ENCODE assay signal across 42 mouse cellular contexts in genomic region chr3:94689195-94689594, GRCm38 (mm10). TPM values are rescaled to one million over a fixed set of nuclear protein-coding genes. Genes with fewer than 3 reads are reported as not detected.
"Had no signal": no experiment of that assay in that cellular context is flagged by ENCODE, and none has a peak within 500 bp of the region (broad histone marks: within the 10 kb centered on the region; RNA-seq: fewer than 3 reads in every experiment).

No protein-coding gene starts in this region.

RNA-seq across cellular contexts. Expression of gene Selenbp2, which starts 4.2 kb away (rescaled TPM):
- total RNA-seq: hematopoietic stem cell, adult 5-6 weeks; layer of hippocampus, postnatal 10 days had no signal
- polyA plus RNA-seq: hindbrain, embryonic 11.5 days; hindbrain, embryonic 12.5 days; hindbrain, embryonic 14.5 days; inflammation-experienced regulatory T-cells, adult 6 months had no signal

RNA-seq across cellular contexts. Expression of gene Gm10972, which starts 46.3 kb away (rescaled TPM):
- total RNA-seq: heart, postnatal 10 days; heart, postnatal 14 days; heart, postnatal 25 days; heart, postnatal 36 days; heart, postnatal 4 days; hematopoietic stem cell, adult 5-6 weeks; hindbrain, postnatal 0 days; layer of hippocampus, adult 18-20 months; layer of hippocampus, adult 2 months; layer of hippocampus, adult 8-10 months; layer of hippocampus, postnatal 10 days; layer of hippocampus, postnatal 14 days; layer of hippocampus, postnatal 25 days; layer of hippocampus, postnatal 36 days; left cerebral cortex, adult 18-20 months; left cerebral cortex, adult 2 months had no signal
- polyA plus RNA-seq: heart, embryonic 10.5 days; heart, embryonic 11.5 days; heart, embryonic 12.5 days; heart, embryonic 13.5 days; heart, embryonic 14.5 days; heart, embryonic 15.5 days; heart, embryonic 16.5 days; heart, postnatal 0 days; hindbrain, embryonic 10.5 days; hindbrain, embryonic 11.5 days; hindbrain, embryonic 12.5 days; hindbrain, embryonic 13.5 days; hindbrain, embryonic 14.5 days; hindbrain, embryonic 15.5 days; hindbrain, embryonic 16.5 days; hindbrain, postnatal 0 days; inflammation-experienced regulatory T-cells, adult 6 months; intestine, embryonic 14.5 days; intestine, embryonic 15.5 days; intestine, embryonic 16.5 days; intestine, postnatal 0 days; kidney, adult 2 months; kidney, embryonic 14.5 days; kidney, embryonic 15.5 days; kidney, embryonic 16.5 days; kidney, postnatal 0 days; large intestine, adult 2 months had no signal
